16 mouse cellular contexts compared by ENCODE assay signal in the genomic region with DNA sequence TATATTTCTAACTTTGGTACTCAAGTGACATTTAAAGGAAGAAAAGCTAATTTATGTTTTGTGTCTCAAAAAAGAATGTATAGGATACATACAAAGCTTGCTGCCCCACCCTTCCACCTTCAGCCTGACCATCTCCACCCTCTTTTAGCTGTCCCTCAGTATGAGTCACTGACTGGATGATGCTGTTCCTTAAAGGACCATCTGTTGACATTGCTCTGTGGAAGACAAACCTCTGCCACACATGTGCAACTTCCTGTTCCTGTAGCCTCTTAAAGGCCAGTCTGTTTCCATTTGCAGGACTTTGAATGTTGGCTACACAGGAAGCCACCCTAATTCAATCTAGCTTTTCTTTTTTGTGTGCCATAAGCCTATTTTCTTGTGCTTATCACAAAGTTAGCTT.
"Had no signal": no experiment of that assay in that cellular context is flagged by ENCODE, and none has a peak within 500 bp of the region (broad histone marks: within the 10 kb centered on the region; RNA-seq: fewer than 3 reads in every experiment).

No protein-coding gene starts in this region.

- H3K4me3 ChIP-seq: layer of hippocampus, adult 2 months; limb, embryonic 13.5 days; midbrain, embryonic 10.5 days; neural tube, embryonic 12.5 days had no signal

- H3K4me2 ChIP-seq: limb, embryonic 13.5 days; neural tube, embryonic 12.5 days had no signal

- H3K9ac ChIP-seq: limb, embryonic 13.5 days; liver, embryonic 14.5 days; neural tube, embryonic 12.5 days had no signal

- H3K4me1 ChIP-seq: midbrain, embryonic 10.5 days; neural tube, embryonic 12.5 days had no signal

- H3K9me3 ChIP-seq: limb, embryonic 13.5 days; midbrain, embryonic 10.5 days; neural tube, embryonic 12.5 days had no signal

- H3K27me3 ChIP-seq: limb, embryonic 13.5 days; neural tube, embryonic 12.5 days had no signal

- H3K27ac ChIP-seq: kidney, postnatal 0 days; layer of hippocampus, adult 2 months; limb, embryonic 13.5 days; liver, embryonic 14.5 days; midbrain, embryonic 10.5 days; neural tube, embryonic 12.5 days had no signal

- DNase-seq: kidney, adult 11 months; kidney, adult 9 months; kidney, postnatal 36 days; left cerebral cortex, postnatal 4 days; lung, adult 18-20 months; lung, postnatal 10 days; midbrain, embryonic 14.5 days; right cerebral cortex, postnatal 14 days; thymus, adult 18-20 months; thymus, postnatal 14 days had no signal
